8 mouse cellular contexts compared by ENCODE assay signal in the genomic region with DNA sequence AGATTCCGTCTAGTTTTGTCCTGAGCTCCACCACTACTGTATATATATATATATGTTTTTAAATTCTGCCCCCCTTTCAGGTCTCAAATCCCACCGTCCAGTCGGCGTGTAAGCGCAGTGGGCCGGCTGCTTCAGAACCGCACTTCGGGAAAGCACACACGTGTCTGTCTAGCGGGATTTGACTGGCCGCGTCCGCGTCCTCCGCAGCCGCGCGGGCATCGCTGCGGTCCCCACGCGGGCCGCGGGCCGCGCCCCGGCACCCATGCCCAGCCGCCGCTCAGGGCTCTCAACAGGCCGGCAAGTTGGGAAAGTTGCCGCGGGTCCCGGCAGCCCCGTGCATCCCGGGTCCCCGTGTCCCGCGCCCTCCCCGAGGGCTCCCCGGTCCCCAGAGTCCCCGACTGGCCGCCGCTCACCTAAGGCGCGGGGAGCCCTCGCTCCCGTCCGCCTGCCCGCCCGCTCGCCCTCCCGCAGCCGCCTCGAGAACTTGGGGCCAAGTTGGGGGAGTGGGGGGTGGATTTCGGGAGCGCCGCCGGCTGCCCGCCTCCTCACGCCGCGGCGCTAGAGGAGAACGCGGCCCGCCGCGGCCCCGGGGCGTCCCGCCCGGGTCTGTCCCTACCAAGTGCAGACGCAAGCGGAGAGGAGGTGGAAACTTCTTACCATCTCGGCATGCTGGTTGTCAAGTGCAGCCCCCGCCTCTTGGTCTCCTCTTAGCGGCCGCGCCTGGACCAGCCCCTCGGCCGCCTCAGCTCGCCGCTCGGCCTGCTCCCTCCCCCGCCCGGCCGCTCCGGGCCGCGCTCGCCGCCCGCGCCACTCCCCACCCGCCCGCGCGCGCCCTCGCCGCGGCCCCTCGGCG. TPM values are rescaled to one million over a fixed set of nuclear protein-coding genes. Genes with fewer than 3 reads are reported as not detected.
DNase-seq lines count a peak whose midpoint lies in the region; ATAC-seq and TF ChIP-seq lines count a peak whose summit lies in the region.

No protein-coding gene starts in this region.

- no peaks in the 10 kb centered on the region for H3K4me1 ChIP-seq in hindbrain, postnatal 0 days (ENCODE audit: insufficient read depth, low read length)
- no peaks in the 10 kb centered on the region for H3K4me1 ChIP-seq in liver, embryonic 13.5 days (replicated peaks)
- peaks cover 18% of the 10 kb centered on the region; the same call in 1 of the 2 replicates for H3K4me1 ChIP-seq in olfactory bulb, adult 2 months (ENCODE audit: control insufficient read depth, insufficient read depth, low read length)

- no peak for DNase-seq in frontal cortex, postnatal 14 days (ENCODE audit: low spot score in 2 of 2)
- DNase-seq in adrenal gland, postnatal 14 days: peak; percentile 67
- DNase-seq in gastrocnemius, adult 2 months: peak; percentile 79
- DNase-seq in hindbrain, postnatal 0 days (ENCODE audit: low spot score): peak; percentile 65
- no peak for DNase-seq in liver, embryonic 13.5 days
- no peak for DNase-seq in frontal cortex, adult 2 months (ENCODE audit: extremely low spot score in 1 of 2, low spot score in 1 of 2)

- TF ChIP-seq POLR2A in olfactory bulb, adult 2 months (IDR thresholded peaks at IDR 0.05; ENCODE audit: insufficient read depth, low read depth, low read length): no peak

- peak overlapping the region; percentile 31 for H3K9ac ChIP-seq in hindbrain, postnatal 0 days (replicated peaks; ENCODE audit: low read length)
- peak overlapping the region; percentile 33; the same call in 1 of the 2 replicates for H3K9ac ChIP-seq in liver, embryonic 13.5 days

- peak overlapping the region; percentile 90 for H3K4me2 ChIP-seq in hindbrain, postnatal 0 days (ENCODE audit: low read depth, low read length)
- H3K4me2 ChIP-seq in liver, embryonic 13.5 days: peak overlapping the region; percentile 66

- H3K27ac ChIP-seq in gastrocnemius, adult 2 months: peak overlapping the region; percentile 90
- H3K27ac ChIP-seq in hindbrain, postnatal 0 days: no peak overlapping the region
- no peak overlapping the region for H3K27ac ChIP-seq in liver, embryonic 13.5 days
- no peak overlapping the region for H3K27ac ChIP-seq in olfactory bulb, adult 2 months (ENCODE audit: insufficient read depth, low read depth, low read length)

- no peaks in the 10 kb centered on the region for H3K9me3 ChIP-seq in hindbrain, postnatal 0 days (ENCODE audit: low read length)
- no peaks in the 10 kb centered on the region for H3K9me3 ChIP-seq in liver, embryonic 13.5 days (replicated peaks)

- intact Hi-C loops in gastrocnemius, adult 2 months (cut with DNase I): loop anchor here (2.0 to 10.0 kb wide), 2 partner anchors 130 to 610 kb away; no protein-coding TSS in a partner anchor

- WGBS in hindbrain, postnatal 0 days: 2% methylated on average over 87 of the region's 104 CpGs
- 1% methylated on average over 68 of the region's 104 CpGs for WGBS in liver, embryonic 13.5 days (ENCODE audit: insufficient replicate concordance)
- under 1% methylated on average over 101 of the region's 104 CpGs for WGBS in olfactory bulb, adult 2 months

- H3K27me3 ChIP-seq in hindbrain, postnatal 0 days (ENCODE audit: insufficient read depth, low read length): peaks cover 24% of the 10 kb centered on the region
- H3K27me3 ChIP-seq in liver, embryonic 13.5 days: peaks cover 80% of the 10 kb centered on the region

- no peaks in the 10 kb centered on the region for H3K36me3 ChIP-seq in hindbrain, postnatal 0 days (ENCODE audit: insufficient read depth, low read length)
- no peaks in the 10 kb centered on the region for H3K36me3 ChIP-seq in liver, embryonic 13.5 days

- ATAC-seq in frontal cortex, adult (ENCODE audit: low TSS enrichment): peak; percentile 36
- ATAC-seq in hindbrain, postnatal 0 days: peak; percentile 84
- ATAC-seq in liver, embryonic 13.5 days (ENCODE audit: low read depth): no peak

- TF ChIP-seq CTCF in gastrocnemius, adult 2 months (IDR thresholded peaks at IDR 0.05): peak; percentile 5; the same call in 1 of the 2 replicates
- no peak; the same call in 1 of the 2 replicates for TF ChIP-seq CTCF in hindbrain, postnatal 0 days (IDR thresholded peaks at IDR 0.05; ENCODE audit: low read depth)
- TF ChIP-seq CTCF in olfactory bulb, adult 2 months (IDR thresholded peaks at IDR 0.05; ENCODE audit: insufficient read depth, low read depth, low read length): no peak

- peak overlapping the region; percentile 86 for H3K4me3 ChIP-seq in gastrocnemius, adult 2 months
- H3K4me3 ChIP-seq in hindbrain, postnatal 0 days (ENCODE audit: low read length): peak overlapping the region; percentile 65
- H3K4me3 ChIP-seq in liver, embryonic 13.5 days (replicated peaks): peak overlapping the region; percentile 53
- peak overlapping the region; percentile 62 for H3K4me3 ChIP-seq in olfactory bulb, adult 2 months (ENCODE audit: insufficient read depth, low read depth, low read length)

RNA-seq across cellular contexts. Expression of a gene that starts 0.5 kb away (rescaled TPM):
- 6.2 and 7.9 TPM in 2 replicates for total RNA-seq in adrenal gland, postnatal 14 days (2021)
- total RNA-seq in gastrocnemius, adult 2 months (2021): 1 to 10 TPM; 2.8 to 8.7 TPM
- total RNA-seq in hindbrain, postnatal 0 days (2014; rRNA removed): 15.5 and 19.4 TPM in 2 replicates
- 6.3 and 6.4 TPM in 2 replicates for polyA plus RNA-seq in hindbrain, postnatal 0 days (2015; fragmentation: Nextera tagmentation; extraction: Ambion mirVana)
- polyA plus RNA-seq in liver, embryonic 13.5 days (2015; fragmentation: Nextera tagmentation; extraction: Ambion mirVana): 0.74 and 0.83 TPM in 2 replicates
- polyA plus RNA-seq in olfactory bulb, adult 2 months (2012; ENCODE audit: insufficient read depth, insufficient read length, low replicate concordance, missing spikeins): not detected in 2 replicates
- 0.80 and 0.84 TPM in 2 replicates for polyA plus RNA-seq in frontal cortex, adult 2 months (2012; rRNA removed)

Comparison
In these comparisons a context has a peak if more than half of its experiments do, and no peak if none do; other contexts are left out.
1. DNase-seq: peak in adrenal gland, postnatal 14 days (single experiment), gastrocnemius, adult 2 months (single experiment) and hindbrain, postnatal 0 days (single experiment); none in frontal cortex, postnatal 14 days (0 of 2), liver, embryonic 13.5 days (single experiment) and frontal cortex, adult 2 months (0 of 2).
2. Peak in every context shown above with its lines, with median percentiles within 50 percentile points of each other: H3K4me3 ChIP-seq.